Mouse (Mus musculus) frontal cortex, postnatal 10 days (tissue): ENCODE data around the gene Naa16.

Experiments
- DNase-seq, 2 experiments: peaks; one replicate each; pipeline ENCODE4 v3.0.0; 2022; ENCODE audit warnings: low spot score in 2 of 2, mixed read lengths in 1 of 2

The Naa16 gene

DNA sequence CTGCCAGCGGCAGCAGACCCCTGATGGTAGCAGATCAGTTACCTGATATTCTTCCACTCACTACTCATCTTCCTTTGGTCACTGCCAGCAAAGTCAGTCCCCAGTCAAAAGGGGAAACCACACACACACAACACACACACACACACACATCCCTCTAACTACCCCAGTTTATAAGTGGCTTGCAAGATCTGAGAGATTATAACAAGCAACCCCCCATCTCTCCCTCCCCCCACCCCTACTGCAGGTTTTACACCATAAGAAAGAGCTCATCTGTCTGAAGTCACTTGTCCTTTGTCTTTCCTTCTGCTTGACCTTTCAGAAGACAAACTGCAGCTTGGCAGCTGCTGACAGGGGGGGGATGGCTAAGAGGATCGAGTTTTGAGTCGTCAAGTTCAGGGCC lies 115.1 kb downstream of the Naa16 start:
- no peak for DNase-seq
